Mouse (Mus musculus) kidney, postnatal 0 days (tissue): Measurements from ENCODE around the gene Gm11634. TPM values are rescaled to one million over a fixed set of nuclear protein-coding genes. Genes with fewer than 3 reads are reported as not detected.
A peak's percentile ranks its signal among the peaks of the same experiment; 100 is the strongest.
"Not testable (repeated sequence)": the region's sequence is repeated elsewhere in the genome, so short reads cannot be mapped to it uniquely, and the experiment has no call there.

Experiments used
- ATAC-seq: fragments of 200-750 bp; cut with Nextera tagmentation; replicated peaks from 2 replicates; pipeline ENCODE4 v1.8.0; 2017; ENCODE audit warnings: low read depth, moderate number of reproducible peaks, moderate TSS enrichment, moderate library complexity; ENCODE audit not compliant: low FRiP score
- DNase-seq: peaks from one replicate; pipeline ENCODE4 v3.0.0-alpha.2; 2016; ENCODE audit warnings: low spot score
- H3K27ac ChIP-seq: fragments of 300-500 bp; sonication (generic); 2 replicates; pipeline ENCODE4 v1.5.1; 2014; ENCODE audit warnings: mild to moderate bottlenecking
- H3K27me3 ChIP-seq: fragments of 300-500 bp; sonication (generic); 2 replicates; pipeline ENCODE4 v1.6.1; 2014; ENCODE audit warnings: low read length, mixed read lengths; ENCODE audit not compliant: insufficient read depth
- H3K36me3 ChIP-seq: fragments of 300-500 bp; sonication (generic); 2 replicates; pipeline ENCODE4 v1.6.1; 2014; ENCODE audit warnings: low read length, mixed read lengths; ENCODE audit not compliant: insufficient read depth
- H3K4me1 ChIP-seq: fragments of 300-500 bp; sonication (generic); replicated peaks from 2 replicates; pipeline ENCODE4 v1.6.1; 2014; ENCODE audit warnings: antibody characterized with exemption, low read length, mixed read lengths; ENCODE audit not compliant: insufficient read depth
- H3K4me2 ChIP-seq: fragments of 300-500 bp; sonication (generic); 2 replicates; pipeline ENCODE4 v1.6.1; 2014; ENCODE audit warnings: mild to moderate bottlenecking, low read length, moderate library complexity, mixed read lengths
- H3K4me3 ChIP-seq: fragments of 300-500 bp; sonication (generic); replicated peaks from 2 replicates; pipeline ENCODE4 v1.5.1; 2014; ENCODE audit warnings: low read depth, low read length
- H3K9ac ChIP-seq: fragments of 300-500 bp; sonication (generic); 2 replicates; pipeline ENCODE4 v1.6.1; 2014; ENCODE audit warnings: low read depth, low read length
- H3K9me3 ChIP-seq: fragments of 300-500 bp; sonication (generic); replicated peaks from 2 replicates; pipeline ENCODE4 v1.6.1; 2016; ENCODE audit warnings: low read length, inconsistent platforms, mixed read lengths
- CTCF ChIP-seq: IDR thresholded peaks from 2 replicates; pipeline ENCODE4 v1.5.1; 2016; ENCODE audit warnings: antibody characterized with exemption, low read depth, mild to moderate bottlenecking, moderate library complexity
- WGBS: fragments of 180-500 bp; shearing (Covaris S2); extraction: QIAGEN DNeasy Blood & Tissue Kit; methylation state at CpG from one replicate; pipeline ENCODE4 v1.1.7; 2014; 5-methylcytosine and 5-hydroxymethylcytosine counted together
- polyA plus RNA-seq: library from polyadenylated mRNA; unstranded; fragments of >200 nt; fragmentation: Nextera tagmentation; extraction: Ambion mirVana; gene quantifications from 2 replicates; pipeline ENCODE4 v1.2.1, GENCODE M21; 2015

Gene Gm11634
- polyA plus RNA-seq, 1 experiment from 2014 or later: 0.37 TPM

- WGBS: 51% methylated on average over 5 of the region's 5 CpGs
- DNase-seq (no peak), ATAC-seq (no peak)
- Histone ChIP-seq H3K27ac (no peak overlapping the region), H3K9me3 (no peaks in the 10 kb centered on the region), H3K36me3 (no peaks in the 10 kb centered on the region), H3K9ac (no peak overlapping the region), H3K4me3 (no peak overlapping the region), H3K4me1 (no peaks in the 10 kb centered on the region), H3K27me3 (no peaks in the 10 kb centered on the region), H3K4me2 (no peak overlapping the region)
- no peak for TF ChIP-seq CTCF
Measured at GRCm38 (mm10) chr11:101642931-101643330, 43.9 kb upstream of the Gm11634 start.

- not testable (repeated sequence) for H3K9me3 ChIP-seq, H3K4me3 ChIP-seq, H3K4me1 ChIP-seq, H3K36me3 ChIP-seq, H3K27me3 ChIP-seq, H3K4me2 ChIP-seq, H3K9ac ChIP-seq
- peak; percentile 78 for ATAC-seq
- peak; percentile 87 for DNase-seq
- H3K27ac ChIP-seq: peak overlapping the region; percentile 82
- 5% methylated on average over 14 of the region's 26 CpGs for WGBS
Measured at GRCm38 (mm10) chr11:101641710-101642642, 42.9 kb upstream of the Gm11634 start.

GRCm38 (mm10) chr11:101640857-101641709 lies 42.0 kb upstream of the Gm11634 start:
- peak; percentile 74 for DNase-seq
- not testable (repeated sequence) for H3K9me3 ChIP-seq, H3K36me3 ChIP-seq, H3K27me3 ChIP-seq, H3K4me1 ChIP-seq
- H3K9ac ChIP-seq: peak overlapping the region; percentile 14; the same call in 1 of the 2 replicates
- 4% methylated on average over 49 of the region's 53 CpGs for WGBS
- ATAC-seq: peak; percentile 48
- H3K27ac ChIP-seq: peak overlapping the region; percentile 82
- H3K4me2 ChIP-seq: peak overlapping the region; percentile 46
- peak overlapping the region; percentile 24; the same call in 1 of the 2 replicates for H3K4me3 ChIP-seq

GRCm38 (mm10) chr11:101639761-101640160 lies 40.7 kb upstream of the Gm11634 start:
- WGBS: 92% methylated on average over 4 of the region's 4 CpGs
- Histone ChIP-seq H3K4me1 (no peaks in the 10 kb centered on the region), H3K27ac (no peak overlapping the region), H3K27me3 (no peaks in the 10 kb centered on the region), H3K9me3 (no peaks in the 10 kb centered on the region), H3K4me2 (no peak overlapping the region), H3K9ac (no peak overlapping the region), H3K36me3 (no peaks in the 10 kb centered on the region), H3K4me3 (no peak overlapping the region)
- TF ChIP-seq CTCF: no peak
- ATAC-seq (no peak), DNase-seq (no peak)

- Histone ChIP-seq H3K27me3 (no peaks in the 10 kb centered on the region), H3K4me1 (no peaks in the 10 kb centered on the region), H3K9ac (no peak overlapping the region), H3K9me3 (no peaks in the 10 kb centered on the region), H3K27ac (no peak overlapping the region), H3K4me3 (no peak overlapping the region), H3K36me3 (no peaks in the 10 kb centered on the region; the same call in 1 of the 2 replicates), H3K4me2 (no peak overlapping the region)
- DNase-seq (peak; percentile 45), ATAC-seq (peak; percentile 56)
- TF ChIP-seq CTCF: no peak
- WGBS: 43% methylated on average over 10 of the region's 10 CpGs
Measured at GRCm38 (mm10) chr11:101635660-101636059, 36.6 kb upstream of the Gm11634 start.

- not testable (repeated sequence) for ATAC-seq, H3K9me3 ChIP-seq, H3K27ac ChIP-seq, H3K9ac ChIP-seq, H3K27me3 ChIP-seq, H3K36me3 ChIP-seq, DNase-seq, H3K4me1 ChIP-seq
- 69% methylated on average over 4 of the region's 5 CpGs for WGBS
- Histone ChIP-seq H3K4me3 (peak overlapping the region; percentile 44), H3K4me2 (peak overlapping the region; percentile 73)
Measured at GRCm38 (mm10) chr11:101628733-101629417, 29.8 kb upstream of the Gm11634 start.
